Mouse (Mus musculus) CH12F3 (cell line): ENCODE results near the gene Abcb11.

Experiments
- in situ Hi-C: fragments of 300-500 bp; cut with MboI; formaldehyde crosslinking; loops from 2 replicates; pipeline ENCODE4 v1.14.3; 2020; ENCODE audit warnings: low sequenced_read_pairs

The Abcb11 gene

DNA sequence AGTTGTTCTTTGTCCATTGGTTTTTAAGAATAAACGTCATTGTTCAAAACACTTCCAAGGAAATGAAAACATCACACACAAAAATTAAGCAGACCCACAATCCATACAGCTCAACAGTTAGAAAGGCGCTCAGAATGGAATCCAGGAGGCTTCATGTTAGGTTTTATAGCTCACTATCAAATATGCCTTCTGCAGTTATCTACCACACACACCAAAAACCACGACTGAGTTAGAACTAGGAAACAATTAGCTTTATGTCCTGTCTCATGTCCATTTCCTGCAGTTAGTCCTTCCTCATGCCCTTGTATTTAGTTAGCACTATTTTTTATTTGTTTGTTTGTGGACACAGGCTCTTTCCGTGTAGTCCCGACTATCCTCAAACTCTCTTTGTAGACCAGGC lies 151.4 kb downstream of the Abcb11 start:
- in situ Hi-C loops, result no loop called here

DNA sequence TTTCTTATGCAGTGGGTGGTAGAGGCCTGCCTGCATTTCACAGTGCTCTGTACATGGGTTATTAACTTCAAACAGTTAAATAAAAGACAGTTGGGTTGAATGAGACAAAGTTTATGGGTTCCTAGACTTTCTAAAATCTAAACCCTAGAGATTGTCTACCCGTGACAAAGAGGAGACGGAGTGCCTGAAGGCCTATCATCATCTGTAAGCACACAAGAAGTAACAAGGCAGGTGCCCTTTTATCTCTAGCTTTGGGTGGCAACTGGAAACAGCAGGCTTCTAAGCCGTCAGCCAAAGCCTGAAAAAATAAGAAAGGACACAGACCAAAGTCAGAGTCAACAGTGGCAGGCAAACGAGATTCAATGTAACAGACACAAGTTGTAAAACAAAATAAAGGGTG lies 153.2 kb downstream of the Abcb11 start:
- in situ Hi-C loops, result no loop called here

DNA sequence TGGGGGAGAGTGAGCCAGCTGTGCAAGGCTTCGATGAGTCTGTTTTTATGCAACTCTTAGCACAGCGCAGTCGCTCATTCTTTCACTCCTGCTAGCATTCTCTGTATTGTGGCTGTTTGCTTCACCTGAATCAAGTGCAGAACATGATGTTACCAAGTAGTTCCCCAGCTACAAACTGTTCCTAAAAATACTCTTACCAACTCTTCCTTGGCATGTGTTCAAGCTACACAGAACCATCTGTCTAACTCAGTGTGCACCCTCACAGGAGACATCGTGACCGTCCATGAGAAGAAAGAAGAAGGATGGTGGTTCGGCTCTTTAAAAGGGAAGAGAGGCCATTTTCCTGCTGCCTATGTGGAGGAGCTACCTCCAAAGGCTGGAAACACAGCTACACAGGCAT lies 153.7 kb downstream of the Abcb11 start:
- in situ Hi-C loops, result no loop called here
